Mouse (Mus musculus): ENCODE measurements at regions not wholly inside any gene's neighbourhood (a gene's known extent, or its start where the extent isn't known, plus 50 kb on each side); places are given as distances from the start of the nearest gene placed in this dataset.

- TF ChIP-seq CTCF (IDR thresholded peaks at IDR 0.05; ENCODE audit: borderline replicate concordance, insufficient read depth, low read depth, low read length) (no peak), POLR2A (IDR thresholded peaks at IDR 0.05; ENCODE audit: borderline replicate concordance, insufficient read depth, low read length) (no peak)
Observed at GRCm38 (mm10) chr7:129469496-129469895, 122.2 kb upstream of the Wdr11 start.

Data from cerebellum, adult 2 months (tissue).